Mouse (Mus musculus) neutrophil, adult 5-6 weeks (primary cell): ENCODE measurements at regions not wholly inside any gene's neighbourhood (a gene's known extent, or its start where the extent isn't known, plus 50 kb on each side); places are given as distances from the start of the nearest gene placed in this dataset.
A peak's percentile ranks its signal among the peaks of the same experiment; 100 is the strongest.

Source experiments
- ATAC-seq: fragments of 151-379, 151-347 bp; 2 replicates; pipeline ENCODE4 v1.8.0; 2017; ENCODE audit warnings: mild to moderate bottlenecking, moderate TSS enrichment; ENCODE audit not compliant: insufficient number of reproducible peaks, poor library complexity, low FRiP score, severe bottlenecking; ENCODE audit errors: extremely low read depth

DNA sequence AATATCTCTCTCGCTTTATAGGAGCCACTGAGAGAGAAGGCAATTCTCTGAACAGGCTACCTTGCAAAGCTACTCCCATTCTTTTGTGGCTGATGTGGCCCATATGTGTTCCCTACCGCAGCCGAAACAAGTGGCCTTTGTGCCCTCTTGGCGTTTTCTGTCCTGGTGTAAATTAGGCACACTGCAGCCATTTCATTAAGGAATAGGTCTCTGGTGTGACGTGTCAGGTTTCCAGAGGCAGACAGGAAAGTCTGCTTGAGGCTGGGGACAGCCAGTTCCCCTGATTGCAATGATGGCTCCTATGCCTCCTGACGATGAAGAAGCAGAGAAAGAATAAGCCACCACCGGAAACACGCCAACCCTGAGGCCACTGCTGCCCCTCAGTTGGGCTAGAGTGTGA lies 59.3 kb upstream of the Bcor start:
- no peak for ATAC-seq

GRCm38 (mm10) chrX:12224314-12224713 lies 64.2 kb upstream of the Bcor start:
- no peak for ATAC-seq

- no peak for ATAC-seq
Measured at GRCm38 (mm10) chrX:12225116-12225891, 65.1 kb upstream of the Bcor start.

GRCm38 (mm10) chrX:12225892-12226206 lies 65.7 kb upstream of the Bcor start:
- no peak for ATAC-seq

DNA sequence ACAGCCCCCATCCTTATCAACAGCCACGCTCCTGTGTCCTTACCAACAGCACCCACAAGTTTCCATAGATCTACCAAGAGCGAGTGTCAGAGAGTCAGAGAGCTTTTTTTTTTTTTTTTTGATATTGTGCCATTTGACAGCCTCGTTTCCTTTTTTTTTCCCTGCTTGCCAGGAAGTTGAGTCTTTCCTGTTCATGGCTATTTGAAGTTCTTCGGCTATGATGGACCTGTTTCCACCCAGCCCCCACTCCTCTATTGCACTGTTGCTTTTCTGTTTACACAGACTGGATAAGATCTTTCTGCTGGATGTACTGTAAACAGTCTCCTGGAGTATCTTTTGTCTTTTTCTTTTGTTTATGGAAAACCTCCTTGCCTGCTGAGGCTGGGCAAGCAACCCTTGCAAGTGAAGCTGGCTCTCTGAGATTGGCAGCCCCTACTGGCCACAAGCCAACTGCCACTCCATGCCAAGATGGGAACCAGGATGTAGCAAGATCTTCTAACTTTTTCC lies 80.4 kb upstream of the Bcor start:
- no peak for ATAC-seq

- no peak for ATAC-seq
Measured at GRCm38 (mm10) chrX:12241751-12242150, 81.6 kb upstream of the Bcor start.

GRCm38 (mm10) chrX:12249071-12249470 lies 88.9 kb upstream of the Bcor start:
- no peak for ATAC-seq

DNA sequence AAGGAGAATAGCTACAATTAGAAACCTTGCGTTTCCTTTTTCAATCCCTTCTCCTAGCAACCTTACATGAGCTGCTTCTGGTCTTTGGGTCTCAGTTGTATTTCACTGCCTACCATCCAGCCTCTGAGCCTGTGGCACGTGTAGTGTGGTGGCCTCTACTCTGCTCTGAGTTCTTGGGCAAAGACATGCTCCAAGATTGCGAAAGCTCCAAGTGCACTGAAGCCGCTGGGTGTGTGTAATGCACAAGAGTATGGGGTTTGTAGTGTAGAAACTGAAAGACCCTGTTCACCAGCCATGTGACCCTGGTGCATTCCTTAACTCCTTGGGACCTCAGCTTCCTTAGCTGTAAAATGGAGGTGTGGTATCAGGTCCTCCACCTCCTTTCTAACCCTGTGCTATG lies 89.8 kb upstream of the Bcor start:
- ATAC-seq: no peak

DNA sequence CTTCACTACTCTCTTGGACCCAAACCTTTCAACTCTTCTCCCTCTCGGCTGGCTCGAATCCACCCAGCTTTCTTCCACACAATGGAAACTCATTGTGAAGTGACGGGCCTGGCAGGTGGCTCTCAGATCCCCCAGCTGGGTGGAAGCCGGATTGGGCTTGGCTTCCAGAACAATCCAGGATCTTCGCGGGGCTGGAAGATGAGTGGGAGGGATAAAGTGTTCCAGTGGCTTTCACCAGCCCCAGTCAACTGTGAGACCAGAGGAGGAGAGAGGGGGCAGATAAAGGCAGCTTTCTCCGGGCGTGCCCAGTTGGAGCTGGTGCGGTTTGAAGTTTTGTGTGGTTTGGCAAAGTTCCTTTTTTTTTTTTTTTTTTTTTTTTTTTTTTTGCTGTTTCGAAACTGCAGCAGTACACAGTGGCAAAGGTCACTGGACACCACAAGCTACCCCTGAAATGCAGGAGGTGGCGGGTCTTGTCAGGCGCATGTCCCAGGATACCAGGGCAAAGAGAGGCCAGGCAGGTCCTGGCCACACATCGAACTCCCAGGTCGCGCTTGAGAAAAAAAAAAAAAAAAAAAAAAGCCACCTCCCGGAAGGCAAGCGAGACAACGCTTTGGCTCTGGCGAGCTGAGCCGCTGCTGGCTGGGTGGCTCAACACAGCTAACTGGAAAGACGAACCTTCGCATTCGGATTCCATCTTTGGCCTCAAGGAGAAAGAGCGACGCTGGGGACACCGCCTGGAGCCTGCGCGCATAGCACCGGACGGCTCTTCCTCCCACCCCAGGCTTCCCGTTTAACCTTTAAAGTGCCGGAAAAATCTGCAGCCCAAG lies 91.9 kb upstream of the Bcor start:
- ATAC-seq: peak; percentile 90

- ATAC-seq: no peak
Measured at GRCm38 (mm10) chrX:12252680-12253021, 92.5 kb upstream of the Bcor start.

DNA sequence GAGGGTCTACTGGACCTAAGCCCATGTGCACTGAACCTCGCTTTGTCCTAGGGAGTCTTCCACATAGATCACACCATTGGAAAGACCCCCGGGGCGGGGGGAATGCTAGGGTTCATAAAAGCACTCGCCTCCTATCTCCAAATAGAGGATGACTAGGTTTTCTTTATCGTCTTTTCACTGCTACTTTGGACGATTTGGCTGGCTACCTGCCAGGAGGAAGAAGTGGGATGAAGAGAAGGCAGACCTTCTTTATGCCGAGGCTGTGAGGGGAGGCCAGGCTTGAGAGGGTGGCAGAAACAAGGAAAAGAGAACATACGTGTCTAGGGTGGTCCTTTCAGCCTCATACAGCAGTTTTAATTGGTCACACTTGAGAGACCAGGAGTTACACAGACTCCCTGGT lies 96.6 kb upstream of the Bcor start:
- ATAC-seq: no peak

DNA sequence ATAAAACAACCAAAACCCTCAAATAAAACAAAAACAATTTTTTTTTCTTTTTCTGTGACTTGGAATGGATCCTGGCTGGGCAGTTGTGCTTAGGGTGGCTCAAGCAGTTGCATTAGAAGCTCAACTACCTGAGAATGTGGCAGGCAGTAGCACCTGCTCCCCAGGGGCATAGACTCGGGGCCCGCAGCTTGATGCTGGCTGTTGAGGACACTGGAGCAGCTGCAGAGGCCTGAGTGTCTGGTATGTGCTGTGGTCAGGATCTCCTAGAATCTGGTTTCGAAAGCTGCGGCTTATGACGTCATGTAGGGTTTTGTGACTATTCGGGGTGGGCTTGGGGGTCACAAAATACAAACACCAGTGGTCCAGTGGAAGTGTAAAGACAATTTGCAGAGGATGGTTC lies 103.7 kb upstream of the Bcor start:
- no peak for ATAC-seq

GRCm38 (mm10) chrX:12284741-12285140 lies 124.6 kb upstream of the Bcor start:
- no peak for ATAC-seq

GRCm38 (mm10) chrX:12285141-12285540 lies 125.0 kb upstream of the Bcor start:
- ATAC-seq: no peak

DNA sequence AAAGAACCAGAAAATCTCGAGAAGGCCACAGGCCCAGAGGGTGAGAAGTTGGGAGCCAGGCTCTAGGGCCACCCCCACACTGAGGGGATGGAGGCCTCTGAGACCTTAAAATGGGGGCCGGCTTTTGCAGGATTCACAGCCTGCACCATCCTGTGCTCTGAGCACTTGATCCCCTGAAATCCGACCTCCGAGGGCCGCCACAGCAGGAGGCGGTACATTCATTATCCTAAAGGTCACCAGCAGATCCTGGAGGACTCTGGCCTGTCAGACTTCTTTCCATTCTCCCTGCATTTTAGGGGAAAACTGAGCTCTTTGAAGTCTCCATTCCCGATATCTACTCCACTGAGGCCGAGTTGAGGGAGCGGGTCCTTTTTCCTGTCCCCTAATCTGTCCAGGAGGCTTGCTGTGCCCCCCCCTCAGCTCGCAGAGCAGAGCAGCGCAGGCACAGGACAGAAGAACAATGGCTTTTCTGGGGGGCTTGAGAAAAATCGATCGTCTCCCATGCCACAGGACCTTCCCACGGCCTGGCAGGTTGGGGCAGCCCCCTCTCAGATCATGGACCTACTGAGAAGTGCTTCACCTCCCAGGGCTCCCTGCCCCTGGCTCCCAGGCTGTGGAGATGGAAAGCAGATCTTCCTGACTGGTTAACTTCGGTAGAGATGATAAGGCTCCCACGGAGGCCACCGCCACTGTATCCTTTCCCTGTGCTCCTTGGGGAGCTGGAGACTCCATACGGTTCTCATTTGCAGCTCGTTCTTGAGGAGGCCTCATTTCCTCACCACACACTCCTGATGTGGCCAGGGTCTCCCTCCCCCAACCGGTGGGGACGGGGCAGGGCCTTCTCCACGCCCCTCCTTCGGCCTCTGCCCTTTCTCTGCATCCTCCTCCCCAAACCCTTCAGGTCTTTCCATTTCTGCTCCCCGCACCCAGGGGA lies 126.1 kb upstream of the Bcor start:
- ATAC-seq: no peak

DNA sequence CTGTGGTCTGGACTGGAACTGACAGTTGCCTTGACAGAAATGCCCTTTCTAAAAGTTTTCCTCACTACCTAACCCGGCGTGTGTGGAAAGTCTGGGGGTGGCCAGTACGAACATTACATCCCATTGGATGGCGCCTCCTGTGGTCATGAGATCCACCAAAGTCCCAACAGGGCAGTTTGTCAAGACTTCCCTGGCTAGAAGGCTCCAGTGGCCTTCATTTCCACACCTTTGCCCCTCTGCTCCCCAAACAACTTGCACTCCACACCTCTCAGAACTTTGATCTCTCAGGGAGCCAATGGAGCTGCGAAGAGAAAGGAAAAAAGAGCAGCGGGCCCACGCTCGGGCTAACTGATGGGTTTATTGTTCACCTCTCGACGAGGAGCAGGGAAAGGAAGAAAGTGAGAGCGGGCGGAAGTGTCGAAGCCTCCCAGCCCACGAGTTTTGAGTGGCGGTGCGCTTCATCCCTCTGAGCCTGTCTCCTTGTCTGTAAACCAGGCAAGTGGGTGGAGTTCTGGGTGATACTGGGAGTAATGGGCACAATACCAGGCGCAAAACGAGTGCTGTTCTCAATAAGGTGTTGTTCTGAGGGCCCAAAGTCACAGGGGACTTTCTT lies 126.9 kb upstream of the Bcor start:
- ATAC-seq: no peak

GRCm38 (mm10) chrX:12287656-12288561 lies 127.8 kb upstream of the Bcor start:
- no peak for ATAC-seq

DNA sequence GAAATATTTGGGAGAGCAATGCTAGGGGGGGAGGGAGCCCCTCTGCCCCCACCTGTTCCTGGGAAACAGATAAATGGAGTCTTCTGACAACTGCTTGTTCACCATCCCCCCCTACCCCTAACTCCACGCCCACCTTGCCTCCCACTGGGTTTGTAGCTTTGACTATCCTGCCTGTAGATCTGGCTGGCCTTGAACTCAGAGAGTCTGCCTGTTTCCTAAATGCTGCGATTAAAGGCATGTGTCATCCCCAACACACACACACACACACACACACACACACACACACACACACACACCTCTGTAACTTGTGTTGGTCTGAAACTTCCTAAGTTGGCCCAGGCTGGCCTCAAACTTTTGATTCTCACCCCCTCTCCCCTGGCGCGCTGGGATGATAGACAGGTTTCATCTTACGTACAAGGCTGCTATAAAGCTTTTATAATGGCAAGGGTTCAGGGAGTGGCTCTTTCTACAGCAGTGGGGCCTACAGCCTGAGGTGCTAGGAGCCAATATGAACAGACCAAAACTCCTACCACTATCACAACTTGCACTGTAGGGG lies 128.5 kb upstream of the Bcor start:
- ATAC-seq: no peak
